Mouse (Mus musculus) adrenal gland, adult 18-20 months (tissue): Measurements from ENCODE around the gene Pqlc2. TPM values are rescaled to one million over a fixed set of nuclear protein-coding genes. Genes with fewer than 3 reads are reported as not detected.
A peak's percentile ranks its signal among the peaks of the same experiment; 100 is the strongest.

Experiments used
- DNase-seq, 2 experiments: peaks; one replicate each; pipeline ENCODE4 v3.0.0; 2021 to 2022; ENCODE audit warnings: low spot score in 2 of 2
- total RNA-seq, 2 experiments: library from RNA; stranded (reverse); gene quantifications; 1 replicate in 1 of 2; 2 replicates in 1 of 2; pipeline ENCODE4 v1.2.3; 2021

Gene Pqlc2
- total RNA-seq, 2 experiments from 2014 or later: 8.8 to 9.2 TPM

DNA sequence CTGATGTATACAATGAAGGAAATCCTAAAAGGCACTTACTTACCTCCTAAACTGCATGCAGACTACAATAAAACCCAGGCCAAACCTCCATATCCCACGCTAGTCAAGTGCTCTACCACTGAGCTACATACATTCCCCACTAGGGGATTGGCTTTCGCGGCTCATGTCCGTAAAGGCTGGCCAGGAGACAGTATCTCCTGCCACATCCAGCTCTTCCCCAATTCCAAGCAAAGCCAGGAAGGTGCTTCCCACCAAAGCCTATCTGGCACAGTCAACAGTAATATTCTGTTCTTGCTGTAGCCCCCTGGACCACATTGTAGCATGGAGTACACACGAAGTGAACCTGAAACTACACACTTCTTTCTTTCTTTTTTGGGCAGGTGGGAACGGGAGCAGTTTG is 857 bp downstream of the Pqlc2 start:
- DNase-seq: no peak

DNA sequence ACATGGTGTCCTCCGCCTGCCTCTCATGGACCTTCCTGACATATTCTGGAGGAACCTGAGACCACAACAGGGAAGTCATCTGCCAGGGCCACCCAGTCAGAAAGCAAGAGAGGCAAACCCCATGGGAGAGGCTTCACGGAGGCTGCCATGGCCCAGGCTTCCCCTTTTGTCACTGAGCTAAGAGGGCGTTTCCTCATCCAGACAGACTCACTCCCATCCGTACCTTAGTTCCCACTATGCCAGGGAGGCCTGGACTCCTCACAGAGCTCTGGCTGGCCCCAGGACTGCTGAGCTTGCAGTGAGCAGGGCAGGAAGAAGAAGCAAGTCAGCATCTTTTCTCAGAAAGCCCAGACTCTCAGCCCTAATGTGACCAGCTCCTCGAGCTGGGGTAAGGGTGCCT is 2.6 kb downstream of the Pqlc2 start:
- no peak for DNase-seq

DNA sequence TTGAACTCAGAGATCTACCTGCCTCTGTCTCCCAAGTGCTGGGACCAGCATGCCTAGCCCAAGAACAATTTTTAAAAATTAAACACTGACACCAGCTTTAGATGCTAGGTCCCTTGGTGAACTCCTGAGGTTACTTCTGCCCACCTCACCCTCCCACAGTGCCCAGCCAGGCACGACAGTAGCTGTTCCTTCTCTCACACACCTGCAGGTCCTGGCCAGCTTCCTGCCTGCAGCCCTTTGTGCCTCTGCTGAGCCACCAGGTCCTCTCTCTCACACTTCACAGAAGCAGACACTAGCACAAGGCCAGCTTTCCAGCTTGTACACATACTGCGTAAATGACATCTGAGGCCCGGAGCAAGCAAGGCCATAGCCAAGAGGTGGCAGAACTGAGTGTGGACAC is 5.0 kb downstream of the Pqlc2 start:
- no peak for DNase-seq

DNA sequence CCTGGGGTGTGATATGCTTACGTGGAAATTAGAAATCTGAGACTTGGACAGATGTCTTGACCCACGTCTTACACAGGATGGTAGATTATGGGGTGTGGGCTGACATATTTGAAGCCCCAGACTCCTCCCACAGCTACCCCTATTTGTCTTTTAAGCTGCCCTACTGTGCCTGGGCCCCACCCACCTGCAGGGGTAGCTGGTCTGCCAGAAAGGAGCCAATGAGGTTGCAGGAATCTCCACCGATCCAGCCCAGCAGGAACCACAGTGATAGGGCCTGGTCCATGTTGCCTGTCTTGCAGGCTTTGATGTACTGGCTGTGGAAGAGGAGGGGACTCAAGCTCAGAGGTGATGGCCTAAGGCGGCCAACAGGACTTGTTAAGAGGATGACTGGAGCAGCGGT is 8.3 kb downstream of the Pqlc2 start:
- no peak for DNase-seq

DNA sequence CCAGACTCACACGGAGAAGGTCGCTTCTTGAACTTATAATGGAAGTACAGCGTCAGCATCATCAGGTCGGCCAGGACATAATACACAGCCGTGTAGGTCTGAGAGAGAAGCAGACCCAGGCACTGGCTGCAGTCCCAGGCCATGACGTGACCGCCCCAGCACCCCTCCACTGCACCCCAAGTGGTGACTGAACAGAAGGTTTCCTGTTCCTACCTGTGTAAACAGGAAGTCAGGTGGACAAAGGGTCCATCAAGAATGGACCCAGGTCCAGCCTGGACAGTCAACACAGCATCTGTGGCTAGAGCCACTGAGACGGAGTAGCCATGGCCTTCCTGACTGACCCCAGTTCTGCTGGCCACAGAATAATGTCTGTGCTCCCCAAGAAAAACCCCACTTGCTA is 8.7 kb downstream of the Pqlc2 start:
- no peak for DNase-seq

GRCm38 (mm10) chr4:139298671-139299366 is 11.7 kb downstream of the Pqlc2 start:
- DNase-seq: no peak

GRCm38 (mm10) chr4:139297566-139297965 is 12.9 kb downstream of the Pqlc2 start:
- DNase-seq: no peak

DNA sequence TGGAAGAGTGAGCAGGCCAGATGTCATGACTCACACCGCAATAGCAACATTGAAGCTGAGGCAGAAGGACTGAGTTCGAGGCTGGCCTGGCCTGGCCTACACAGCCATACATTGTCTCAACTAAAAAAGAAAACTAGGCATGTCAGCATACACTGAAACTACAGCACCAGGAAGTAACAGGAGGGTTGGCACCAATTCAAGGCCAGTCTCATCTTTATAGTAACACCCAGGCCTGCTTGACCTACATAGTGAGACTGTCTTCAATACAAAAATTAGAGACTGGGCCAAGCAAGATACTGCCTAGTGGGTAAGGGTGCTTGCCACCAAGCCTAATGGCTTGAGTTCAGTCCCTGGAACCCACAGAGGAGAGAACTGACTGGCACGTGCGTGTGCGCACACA is 18.5 kb downstream of the Pqlc2 start:
- DNase-seq: no peak

DNA sequence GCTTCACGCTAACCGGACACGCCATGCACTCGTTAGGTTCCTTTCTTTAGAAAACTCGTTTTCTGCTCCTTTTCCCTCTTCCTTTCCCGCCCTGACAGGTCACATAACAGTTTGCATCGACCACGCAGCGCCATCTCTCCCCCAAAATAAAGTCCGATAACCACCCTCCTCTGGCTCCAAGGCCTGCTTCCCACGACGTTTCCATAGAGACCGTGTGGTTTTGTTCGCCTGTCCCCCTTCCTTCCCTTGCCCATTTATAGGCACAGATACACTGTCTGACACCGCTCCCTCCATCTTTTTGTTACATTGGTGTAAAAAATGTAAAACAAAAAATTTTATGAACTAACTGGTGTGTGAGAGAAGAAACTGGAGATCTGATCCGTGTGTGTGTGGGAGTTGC is 19.4 kb downstream of the Pqlc2 start:
- DNase-seq: no peak

GRCm38 (mm10) chr4:139289017-139289416 is 21.5 kb downstream of the Pqlc2 start:
- peak in 1 of 2 experiments; percentile 44 for DNase-seq

DNA sequence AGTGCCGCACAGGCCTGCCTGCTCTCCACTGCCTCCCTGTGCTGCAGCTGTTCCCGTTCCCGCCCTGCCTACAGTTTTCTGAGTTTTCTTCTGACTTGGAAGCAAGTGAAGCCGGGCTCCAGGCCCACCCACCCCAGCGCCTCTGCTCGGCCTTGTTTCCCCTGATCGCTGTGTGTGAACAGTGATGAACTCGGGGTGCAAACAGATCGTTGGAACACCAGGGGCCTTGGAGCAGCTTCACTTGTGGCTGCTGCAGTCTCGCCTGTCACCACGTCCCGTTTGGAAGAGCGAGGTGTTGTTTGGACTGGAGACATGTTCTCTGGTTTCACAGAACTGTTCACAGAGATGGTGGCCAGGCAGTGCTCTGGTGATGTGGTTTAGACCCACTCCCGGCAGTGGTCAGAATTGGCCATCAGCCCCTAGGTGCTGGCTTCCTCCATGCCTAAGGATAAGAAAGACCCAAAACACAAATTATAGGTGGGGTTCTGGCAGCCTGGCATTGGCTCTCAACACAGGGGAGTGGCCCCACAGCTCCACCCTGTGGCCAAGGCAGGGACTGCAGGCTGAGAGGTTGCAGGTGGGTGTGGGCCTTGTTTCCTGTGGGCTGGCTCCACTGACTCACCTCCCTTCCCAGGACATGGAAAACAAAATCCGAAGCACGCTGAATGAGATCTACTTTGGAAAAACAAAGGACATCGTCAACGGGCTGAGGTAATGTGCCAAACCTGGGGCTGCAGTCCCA is 23.2 kb downstream of the Pqlc2 start:
- DNase-seq: peak; percentile 88 to 91

- no peak for DNase-seq
Observed at GRCm38 (mm10) chr4:139286234-139286633, 24.3 kb downstream of the Pqlc2 start.

DNA sequence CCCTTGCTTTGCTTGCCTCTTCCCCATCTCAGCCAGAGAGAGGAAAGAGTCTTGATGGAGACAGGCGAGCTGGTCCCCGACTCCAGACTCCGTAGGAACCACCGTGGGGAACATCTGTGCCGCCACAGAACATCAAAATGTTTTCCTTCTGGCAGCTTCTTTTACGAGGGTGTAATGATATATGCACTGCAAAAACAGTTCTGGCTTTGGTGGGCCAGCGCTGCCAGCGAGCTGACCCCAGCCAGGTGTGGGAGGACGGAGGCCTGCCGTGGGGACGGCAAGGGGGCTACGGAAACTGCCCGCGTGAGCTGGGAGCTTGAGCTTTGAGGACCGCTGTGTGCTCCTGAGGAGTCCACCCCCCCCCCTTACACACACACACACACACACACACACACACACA is 25.6 kb downstream of the Pqlc2 start:
- DNase-seq: no peak

DNA sequence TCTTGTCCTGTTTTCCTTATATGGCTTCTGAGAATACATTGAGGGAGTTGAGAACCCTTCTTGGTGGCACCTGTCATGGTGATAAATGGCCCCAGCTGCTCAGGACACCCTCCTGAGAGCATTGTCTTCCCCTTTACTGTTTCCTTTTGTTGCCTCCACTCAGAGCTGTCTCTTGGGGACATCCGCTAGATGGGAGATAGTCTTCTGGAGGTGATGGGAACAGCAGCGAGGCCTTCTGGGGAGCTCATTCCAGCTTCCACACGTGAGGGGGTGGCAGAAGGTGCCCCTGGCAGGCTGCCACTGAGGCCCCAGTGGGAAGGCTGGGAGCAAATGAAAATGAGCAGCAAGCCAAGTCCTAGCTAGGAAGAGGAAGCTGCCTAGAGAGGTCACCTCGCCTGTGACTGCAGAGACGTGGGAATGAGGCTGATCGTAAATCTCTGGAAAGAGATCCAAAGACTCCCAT is 27.5 kb downstream of the Pqlc2 start:
- DNase-seq: no peak

GRCm38 (mm10) chr4:139281791-139282345 is 28.6 kb downstream of the Pqlc2 start:
- DNase-seq: no peak

DNA sequence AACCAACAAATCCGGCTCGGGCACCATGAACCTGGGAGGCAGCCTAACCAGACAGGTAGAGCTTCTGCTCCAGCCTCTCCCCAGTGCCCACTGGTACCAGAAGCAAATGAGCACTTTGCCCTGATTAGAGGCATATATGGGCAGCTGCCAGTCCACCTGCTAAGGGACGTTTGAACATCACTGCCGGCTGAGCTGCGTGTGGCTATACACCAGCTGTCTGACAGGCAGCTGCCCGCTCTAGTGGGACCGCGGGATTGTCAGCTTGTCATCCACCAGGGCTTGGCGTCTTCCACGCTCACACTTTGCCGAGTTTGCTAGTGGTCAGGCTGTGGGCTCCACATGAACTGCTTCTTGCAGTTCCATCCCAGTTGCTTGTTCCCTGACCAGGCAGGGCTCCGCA is 30.0 kb downstream of the Pqlc2 start:
- no peak for DNase-seq

DNA sequence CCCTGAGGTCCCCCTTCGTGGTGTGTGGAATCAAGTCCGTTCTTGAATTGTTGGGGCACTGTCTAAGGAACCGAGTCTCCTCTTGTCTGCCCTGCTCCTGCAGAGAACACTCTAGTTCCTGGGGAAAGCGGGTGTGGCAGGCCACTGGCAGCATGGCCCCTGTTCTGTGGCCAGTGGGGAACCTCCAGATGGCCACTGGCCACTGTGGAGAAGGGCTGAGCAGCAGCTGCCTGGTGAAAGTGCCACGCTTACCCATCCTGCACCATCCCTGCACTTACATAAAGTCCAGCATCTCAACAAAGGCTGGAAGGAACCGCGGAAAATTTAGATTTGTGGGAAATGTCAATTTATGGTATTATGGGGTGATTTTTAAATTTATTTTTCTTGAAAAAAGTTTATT is 34.1 kb downstream of the Pqlc2 start:
- no peak for DNase-seq

GRCm38 (mm10) chr4:139274573-139274972 is 35.9 kb downstream of the Pqlc2 start:
- no peak for DNase-seq

DNA sequence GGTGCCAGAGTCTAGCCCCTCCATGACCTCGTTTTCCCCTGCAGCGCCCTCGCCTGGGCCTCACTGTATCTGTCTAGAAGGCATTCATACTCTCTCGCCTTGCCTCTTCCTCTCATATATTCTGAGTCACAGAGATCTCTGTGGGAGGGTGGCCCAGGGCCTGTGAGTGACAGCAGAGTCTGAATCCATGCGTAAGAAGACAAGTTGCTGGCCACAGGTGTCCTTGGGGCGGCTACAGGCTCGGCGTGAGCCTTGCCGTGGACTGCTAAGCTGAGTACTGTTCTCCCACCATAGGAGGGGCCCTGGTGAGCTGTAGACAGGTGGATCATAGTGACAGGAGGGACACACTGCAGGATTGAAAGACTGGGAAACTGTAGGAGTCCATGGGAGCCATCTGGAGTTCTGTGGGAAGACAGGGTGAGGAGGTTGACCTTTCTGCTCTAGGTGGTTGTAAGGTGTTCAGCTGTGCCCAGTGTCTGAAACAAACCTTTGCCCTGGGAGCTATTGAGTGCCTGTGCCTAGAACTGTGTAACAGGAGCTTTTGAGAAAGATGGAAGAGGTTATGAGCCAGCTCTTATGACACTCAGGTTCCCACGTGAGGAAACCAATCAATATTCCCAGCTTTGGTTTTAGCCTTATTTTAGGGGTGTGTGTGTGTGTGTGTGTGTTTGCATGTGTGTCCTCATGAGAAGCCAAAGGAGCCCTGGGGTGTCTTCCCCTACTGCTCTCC is 37.4 kb downstream of the Pqlc2 start:
- DNase-seq: no peak

DNA sequence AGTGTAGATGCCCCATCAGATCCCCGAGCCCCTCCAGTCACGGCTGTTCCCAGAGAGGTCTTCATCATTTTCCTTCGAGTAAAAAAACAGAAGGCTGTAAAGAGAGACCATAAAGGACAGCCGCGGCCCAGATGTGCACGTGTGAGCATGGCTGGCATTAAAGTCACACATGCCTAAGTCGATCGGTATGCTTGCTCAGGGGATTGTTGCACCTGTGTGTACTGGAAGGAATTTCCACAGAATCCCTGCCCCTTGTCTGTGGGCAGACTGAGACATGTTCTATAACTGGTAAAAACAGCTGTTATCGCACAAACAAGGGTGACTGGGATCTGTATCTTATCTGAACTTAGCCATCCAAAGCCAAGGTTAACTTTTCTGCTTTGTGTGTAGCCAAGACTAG is 38.9 kb downstream of the Pqlc2 start:
- no peak for DNase-seq

DNA sequence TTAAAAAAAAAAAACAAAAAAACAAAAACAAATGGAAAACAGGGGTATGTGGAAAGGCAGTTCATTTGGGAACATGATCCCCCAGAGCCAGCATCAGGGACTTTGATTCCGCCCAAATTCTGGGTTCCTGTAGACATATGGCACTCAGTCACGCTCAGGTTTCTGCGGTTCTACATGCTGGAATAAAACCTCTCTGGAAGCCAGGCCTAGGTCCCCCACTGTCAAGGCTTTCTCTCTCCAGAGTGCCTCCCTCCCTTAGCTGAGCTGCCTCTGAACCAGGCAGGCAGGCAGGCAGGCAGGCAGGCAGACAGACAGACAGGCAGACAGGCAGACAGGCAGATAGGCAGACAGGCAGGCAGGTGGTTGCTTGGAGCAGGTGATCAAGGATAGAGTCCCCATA is 40.3 kb downstream of the Pqlc2 start:
- no peak for DNase-seq

DNA sequence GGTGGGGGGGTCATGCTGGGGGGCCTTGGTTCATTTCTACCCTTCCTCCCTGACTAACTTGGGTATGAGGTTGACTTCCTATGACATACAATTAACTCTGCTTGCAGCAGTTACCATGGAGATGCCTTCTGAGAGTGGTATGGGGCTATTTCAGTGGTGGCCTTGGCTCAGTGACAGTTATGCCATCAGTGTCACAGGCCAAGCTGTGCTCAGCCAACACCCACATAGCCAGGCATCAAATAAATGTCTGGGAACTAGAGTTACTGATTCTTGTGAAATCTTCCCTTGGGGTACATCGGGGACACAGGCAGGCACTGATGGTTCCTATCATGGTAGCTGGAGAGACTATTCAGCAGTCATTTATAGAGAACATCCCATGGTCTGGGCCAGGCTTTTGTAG is 42.3 kb downstream of the Pqlc2 start:
- no peak for DNase-seq
